In genomic region chr8:8452226-8452625, GRCm38 (mm10) we compare ENCODE assay signal across 14 mouse cellular contexts.
A peak's percentile ranks its signal among the peaks of the same experiment; 100 is the strongest.
DNase-seq lines count a peak whose midpoint lies in the region; ATAC-seq and TF ChIP-seq lines count a peak whose summit lies in the region.
"Had no signal": no experiment of that assay in that cellular context is flagged by ENCODE, and none has a peak within 500 bp of the region (broad histone marks: within the 10 kb centered on the region; RNA-seq: fewer than 3 reads in every experiment).

No protein-coding gene starts in this region.

- H3K4me3 ChIP-seq in heart, embryonic 10.5 days: no peak overlapping the region
- no peak overlapping the region for H3K4me3 ChIP-seq in liver, adult 2 months (ENCODE audit: insufficient read depth, low read depth, low read length)
- no peak overlapping the region for H3K4me3 ChIP-seq in liver, embryonic 12.5 days
- H3K4me3 ChIP-seq in midbrain, embryonic 15.5 days: no peak overlapping the region
- H3K4me3 ChIP-seq: forebrain, embryonic 10.5 days; hindbrain, embryonic 15.5 days had no signal

- no peaks in the 10 kb centered on the region for H3K79me2 ChIP-seq in liver, adult 2 months (ENCODE audit: control insufficient read depth, insufficient read depth, low read length)

- 66% methylated on average over 9 of the region's 9 CpGs for WGBS in heart, embryonic 10.5 days
- 56% methylated on average over 9 of the region's 9 CpGs for WGBS in liver, adult 2 months
- WGBS in liver, embryonic 12.5 days (ENCODE audit: insufficient replicate concordance): 44% methylated on average over 9 of the region's 9 CpGs
- 82% methylated on average over 9 of the region's 9 CpGs for WGBS in midbrain, embryonic 15.5 days

- no peaks in the 10 kb centered on the region for H3K27me3 ChIP-seq in heart, embryonic 10.5 days (ENCODE audit: insufficient read depth, poor library complexity, severe bottlenecking)
- H3K27me3 ChIP-seq in liver, adult 2 months (ENCODE audit: control insufficient read depth, insufficient read depth, low read length): 0 out of 2 replicates have a peak, but pooled peaks cover 2% of the 10 kb centered on the region
- no peaks in the 10 kb centered on the region for H3K27me3 ChIP-seq in liver, embryonic 12.5 days (replicated peaks)
- H3K27me3 ChIP-seq in midbrain, embryonic 15.5 days (replicated peaks): no peaks in the 10 kb centered on the region
- H3K27me3 ChIP-seq: hindbrain, embryonic 15.5 days had no signal

- no peak overlapping the region for H3K27ac ChIP-seq in heart, embryonic 10.5 days
- H3K27ac ChIP-seq in liver, adult 2 months (replicated peaks; ENCODE audit: insufficient read depth, low read depth, low read length): no peak overlapping the region
- H3K27ac ChIP-seq in liver, embryonic 12.5 days: no peak overlapping the region
- H3K27ac ChIP-seq in midbrain, embryonic 15.5 days: no peak overlapping the region
- H3K27ac ChIP-seq: forebrain, embryonic 10.5 days; hindbrain, embryonic 15.5 days had no signal

- H3K4me2 ChIP-seq in liver, embryonic 12.5 days: no peak overlapping the region
- H3K4me2 ChIP-seq in midbrain, embryonic 15.5 days: no peak overlapping the region
- H3K4me2 ChIP-seq: hindbrain, embryonic 15.5 days had no signal

- no peaks in the 10 kb centered on the region for H3K9me3 ChIP-seq in heart, embryonic 10.5 days
- H3K9me3 ChIP-seq in liver, embryonic 12.5 days (replicated peaks): no peaks in the 10 kb centered on the region
- no peaks in the 10 kb centered on the region for H3K9me3 ChIP-seq in midbrain, embryonic 15.5 days
- H3K9me3 ChIP-seq: forebrain, embryonic 10.5 days; hindbrain, embryonic 15.5 days had no signal

- H3K9ac ChIP-seq in liver, adult 2 months (ENCODE audit: low read depth, low read length): no peak overlapping the region
- no peak overlapping the region for H3K9ac ChIP-seq in liver, embryonic 12.5 days
- no peak overlapping the region for H3K9ac ChIP-seq in midbrain, embryonic 15.5 days
- H3K9ac ChIP-seq: hindbrain, embryonic 15.5 days had no signal

- no peak for TF ChIP-seq POLR2A in liver, adult 2 months (IDR thresholded peaks at IDR 0.05; ENCODE audit: extremely low read depth, insufficient read depth, low read length)

- H3K36me3 ChIP-seq in heart, embryonic 10.5 days: no peaks in the 10 kb centered on the region
- no peaks in the 10 kb centered on the region for H3K36me3 ChIP-seq in liver, adult 2 months (ENCODE audit: control insufficient read depth, insufficient read depth, low read length)
- H3K36me3 ChIP-seq in liver, embryonic 12.5 days: no peaks in the 10 kb centered on the region
- H3K36me3 ChIP-seq in midbrain, embryonic 15.5 days (replicated peaks): no peaks in the 10 kb centered on the region
- H3K36me3 ChIP-seq: forebrain, embryonic 10.5 days; hindbrain, embryonic 15.5 days had no signal

- no peak for TF ChIP-seq CTCF in liver, adult 2 months (IDR thresholded peaks at IDR 0.05; ENCODE audit: low read depth, low read length)

- peaks cover 6% of the 10 kb centered on the region for H3K4me1 ChIP-seq in heart, embryonic 10.5 days
- no peaks in the 10 kb centered on the region for H3K4me1 ChIP-seq in liver, adult 2 months (ENCODE audit: control insufficient read depth, insufficient read depth, low read length)
- H3K4me1 ChIP-seq in liver, embryonic 12.5 days: no peaks in the 10 kb centered on the region
- no peaks in the 10 kb centered on the region for H3K4me1 ChIP-seq in midbrain, embryonic 15.5 days
- H3K4me1 ChIP-seq: forebrain, embryonic 10.5 days; hindbrain, embryonic 15.5 days had no signal

- peak; percentile 94 for DNase-seq in heart, adult 11 months
- DNase-seq in heart, embryonic 10.5 days (ENCODE audit: low spot score): no peak
- DNase-seq in liver, adult 2 months (ENCODE audit: extremely low read depth, low read depth, low spot score): peak; percentile 38
- DNase-seq in c-Kit-positive CD71-negative TER-119-negative erythroid progenitor cells, embryonic 14.5 days (ENCODE audit: low read depth): peak; percentile 12
- peak; percentile 2 for DNase-seq in lung, postnatal 36 days
- no peak for DNase-seq in urinary bladder, postnatal 25 days (ENCODE audit: low spot score)
- DNase-seq: cerebellum, adult 11 months; embryo, embryonic 11 days; gastrocnemius, postnatal 36 days had no signal

- ATAC-seq in liver, embryonic 12.5 days: no peak
- no peak for ATAC-seq in midbrain, embryonic 15.5 days (replicated peaks)
- ATAC-seq: activated CD4-positive, CD25-positive, alpha-beta regulatory T cell, adult 4 months had no signal

Comparison
In these comparisons a context has a peak if more than half of its experiments do, and no peak if none do; other contexts are left out.
1. DNase-seq: peak in heart, adult 11 months (single experiment), liver, adult 2 months (single experiment), c-Kit-positive CD71-negative TER-119-negative erythroid progenitor cells, embryonic 14.5 days (single experiment) and lung, postnatal 36 days (single experiment); none in heart, embryonic 10.5 days (single experiment) and urinary bladder, postnatal 25 days (single experiment).